Mouse (Mus musculus) midbrain, embryonic 16.5 days (tissue): ENCODE results near the gene Sf3a1. TPM values are rescaled to one million over a fixed set of nuclear protein-coding genes. Genes with fewer than 3 reads are reported as not detected.
A peak's percentile ranks its signal among the peaks of the same experiment; 100 is the strongest.

Experiments used
- ATAC-seq: fragments of 200-750 bp; cut with Nextera tagmentation; 2 replicates; pipeline ENCODE4 v1.8.0; 2017; ENCODE audit warnings: moderate TSS enrichment
- H3K27ac ChIP-seq: fragments of 300-500 bp; sonication (generic); 2 replicates; pipeline ENCODE4 v1.5.1; 2014; ENCODE audit warnings: mild to moderate bottlenecking, low read length, mixed read lengths
- H3K27me3 ChIP-seq: fragments of 300-500 bp; sonication (generic); 2 replicates; pipeline ENCODE4 v1.6.1; 2014; ENCODE audit warnings: low read depth, low read length, mixed read lengths; ENCODE audit not compliant: control insufficient read depth, insufficient read depth
- H3K36me3 ChIP-seq: fragments of 300-500 bp; sonication (generic); 2 replicates; pipeline ENCODE4 v1.6.1; 2014; ENCODE audit warnings: mild to moderate bottlenecking, low read length, moderate library complexity, mixed read lengths; ENCODE audit not compliant: control insufficient read depth, insufficient read depth
- H3K4me1 ChIP-seq: fragments of 300-500 bp; sonication (generic); 2 replicates; pipeline ENCODE4 v1.6.1; 2014; ENCODE audit warnings: mild to moderate bottlenecking, low read length, mixed read lengths; ENCODE audit not compliant: control insufficient read depth, insufficient read depth
- H3K4me2 ChIP-seq: fragments of 300-500 bp; sonication (generic); 2 replicates; pipeline ENCODE4 v1.6.1; 2014; ENCODE audit warnings: mild to moderate bottlenecking, low read length, mixed read lengths
- H3K4me3 ChIP-seq: fragments of 300-500 bp; sonication (generic); 2 replicates; pipeline ENCODE4 v1.5.1; 2014; ENCODE audit warnings: low read depth, mild to moderate bottlenecking, low read length, moderate library complexity, mixed read lengths
- H3K9ac ChIP-seq: fragments of 300-500 bp; sonication (generic); 2 replicates; pipeline ENCODE4 v1.6.1; 2014; ENCODE audit warnings: low read depth, low read length, mixed read lengths
- H3K9me3 ChIP-seq: fragments of 300-500 bp; sonication (generic); replicated peaks from 2 replicates; pipeline ENCODE4 v1.6.1; 2014; ENCODE audit warnings: mild to moderate bottlenecking, low read length, mixed read lengths; ENCODE audit not compliant: control insufficient read depth, poor library complexity, severe bottlenecking
- WGBS: fragments of 180-500 bp; shearing (Covaris S2); extraction: QIAGEN DNeasy Blood & Tissue Kit; methylation state at CpG from one replicate; pipeline ENCODE4 v1.1.7; 2014; 5-methylcytosine and 5-hydroxymethylcytosine counted together
- polyA plus RNA-seq: library from polyadenylated mRNA; unstranded; fragments of >200 nt; fragmentation: Nextera tagmentation; extraction: Ambion mirVana; gene quantifications from 2 replicates; pipeline ENCODE4 v1.2.1, GENCODE M21; 2015

Sf3a1 gene
- polyA plus RNA-seq, 1 experiment from 2014 or later, result 53.8 TPM

DNA sequence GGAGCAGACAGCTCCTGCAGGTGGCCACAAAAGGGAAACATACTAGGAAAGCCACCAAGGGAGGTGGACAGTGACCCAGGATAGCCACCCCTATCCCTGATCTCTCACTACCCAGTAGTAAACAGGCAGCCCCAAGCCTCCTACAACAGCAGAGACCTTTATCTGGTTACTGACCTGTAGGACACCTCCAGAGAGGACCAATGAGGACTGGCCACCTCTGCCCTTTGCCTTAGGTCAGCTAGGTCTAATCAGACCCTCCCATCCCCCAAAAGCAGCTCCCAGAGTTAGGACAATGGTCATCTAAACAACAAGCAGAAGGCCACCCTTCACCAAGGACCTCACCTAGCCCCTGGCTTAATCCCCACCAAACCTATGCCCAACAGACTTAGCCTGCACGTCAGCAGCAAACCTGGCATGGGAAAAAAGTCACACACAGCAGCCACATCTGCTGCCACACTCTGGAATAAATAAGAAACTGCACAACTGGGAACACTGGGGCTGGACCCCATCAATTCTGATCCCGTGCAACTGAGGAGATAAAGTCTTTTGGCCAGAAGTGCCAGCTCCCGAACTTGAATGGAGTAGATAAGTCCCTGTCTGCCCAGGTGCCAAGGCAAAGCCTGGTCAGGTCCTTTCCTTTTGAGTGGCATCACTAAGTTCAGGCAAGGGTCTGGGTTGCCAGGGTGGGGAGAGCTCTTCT is 42.6 kb upstream of the Sf3a1 start:
- H3K27me3 ChIP-seq, result 0 out of 2 replicates have a peak, but pooled peaks cover 3% of the 10 kb centered on the region
- peak overlapping the region; percentile 59 for H3K4me3 ChIP-seq
- peak overlapping the region; percentile 89 for H3K4me2 ChIP-seq
- no peak overlapping the region; the same call in 1 of the 2 replicates for H3K27ac ChIP-seq
- no peaks in the 10 kb centered on the region for H3K36me3 ChIP-seq
- peaks cover 7% of the 10 kb centered on the region; the same call in 1 of the 2 replicates for H3K4me1 ChIP-seq
- peak; percentile 20 for ATAC-seq
- peak overlapping the region; percentile 76; the same call in 1 of the 2 replicates for H3K9ac ChIP-seq
- H3K9me3 ChIP-seq, result no peaks in the 10 kb centered on the region
- WGBS, result 20% methylated on average over 3 of the region's 3 CpGs

GRCm38 (mm10) chr11:4118081-4118921 is 41.8 kb upstream of the Sf3a1 start:
- peaks cover 7% of the 10 kb centered on the region; the same call in 1 of the 2 replicates for H3K4me1 ChIP-seq
- 0 out of 2 replicates have a peak, but pooled peaks cover 3% of the 10 kb centered on the region for H3K27me3 ChIP-seq
- under 1% methylated on average over 41 of the region's 41 CpGs for WGBS
- H3K9ac ChIP-seq, result peak overlapping the region; percentile 76
- H3K9me3 ChIP-seq, result no peaks in the 10 kb centered on the region
- H3K4me3 ChIP-seq, result peak overlapping the region; percentile 59
- no peaks in the 10 kb centered on the region for H3K36me3 ChIP-seq
- peak overlapping the region; percentile 89 for H3K4me2 ChIP-seq
- peak overlapping the region; percentile 68 for H3K27ac ChIP-seq
- ATAC-seq, result peak; percentile 76

- H3K4me3 ChIP-seq, result no peak overlapping the region
- H3K27ac ChIP-seq, result no peak overlapping the region
- peaks cover 7% of the 10 kb centered on the region; the same call in 1 of the 2 replicates for H3K4me1 ChIP-seq
- no peaks in the 10 kb centered on the region; the same call in 1 of the 2 replicates for H3K9me3 ChIP-seq
- no peak overlapping the region for H3K9ac ChIP-seq
- 0 out of 2 replicates have a peak, but pooled peaks cover 3% of the 10 kb centered on the region for H3K27me3 ChIP-seq
- 94% methylated on average over 5 of the region's 5 CpGs for WGBS
- ATAC-seq, result no peak
- H3K4me2 ChIP-seq, result no peak overlapping the region
- H3K36me3 ChIP-seq, result no peaks in the 10 kb centered on the region
These were observed 40.5 kb upstream of the Sf3a1 start for GRCm38 (mm10) chr11:4119635-4120034.

DNA sequence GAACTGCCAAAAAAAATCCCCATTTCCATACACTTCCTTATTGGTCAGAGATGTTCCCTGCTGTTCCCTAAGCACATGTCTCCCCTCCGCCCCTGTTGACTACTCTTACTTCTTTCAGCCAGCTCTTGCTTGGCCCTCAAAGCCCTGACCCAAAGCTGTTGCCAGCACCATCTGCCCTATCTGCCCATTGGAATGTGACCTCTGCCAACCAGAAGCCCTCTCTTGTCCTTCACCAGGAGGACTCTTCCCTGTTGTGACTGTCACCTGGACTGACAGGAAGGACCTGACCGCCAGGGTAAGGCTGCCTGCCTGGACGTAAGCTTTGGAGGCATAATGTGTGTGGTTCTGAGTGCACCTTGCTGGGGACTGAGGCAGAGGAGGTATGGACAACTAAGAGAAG is 38.5 kb upstream of the Sf3a1 start:
- Histone ChIP-seq H3K36me3 (no peaks in the 10 kb centered on the region), H3K4me2 (no peak overlapping the region), H3K4me1 (peaks cover 7% of the 10 kb centered on the region; the same call in 1 of the 2 replicates), H3K9ac (no peak overlapping the region), H3K9me3 (peaks cover 2% of the 10 kb centered on the region), H3K27ac (no peak overlapping the region), H3K4me3 (no peak overlapping the region), H3K27me3 (0 out of 2 replicates have a peak, but pooled peaks cover 3% of the 10 kb centered on the region)
- WGBS, result 76% methylated on average over 3 of the region's 3 CpGs
- no peak for ATAC-seq

GRCm38 (mm10) chr11:4122226-4122625 is 37.9 kb upstream of the Sf3a1 start:
- 83% methylated on average over 5 of the region's 5 CpGs for WGBS
- Histone ChIP-seq H3K4me1 (peaks cover 6% of the 10 kb centered on the region; the same call in 1 of the 2 replicates), H3K9me3 (peaks cover 2% of the 10 kb centered on the region), H3K4me2 (no peak overlapping the region), H3K36me3 (no peaks in the 10 kb centered on the region), H3K4me3 (no peak overlapping the region), H3K27me3 (0 out of 2 replicates have a peak, but pooled peaks cover 3% of the 10 kb centered on the region), H3K27ac (no peak overlapping the region), H3K9ac (no peak overlapping the region)
- no peak for ATAC-seq

DNA sequence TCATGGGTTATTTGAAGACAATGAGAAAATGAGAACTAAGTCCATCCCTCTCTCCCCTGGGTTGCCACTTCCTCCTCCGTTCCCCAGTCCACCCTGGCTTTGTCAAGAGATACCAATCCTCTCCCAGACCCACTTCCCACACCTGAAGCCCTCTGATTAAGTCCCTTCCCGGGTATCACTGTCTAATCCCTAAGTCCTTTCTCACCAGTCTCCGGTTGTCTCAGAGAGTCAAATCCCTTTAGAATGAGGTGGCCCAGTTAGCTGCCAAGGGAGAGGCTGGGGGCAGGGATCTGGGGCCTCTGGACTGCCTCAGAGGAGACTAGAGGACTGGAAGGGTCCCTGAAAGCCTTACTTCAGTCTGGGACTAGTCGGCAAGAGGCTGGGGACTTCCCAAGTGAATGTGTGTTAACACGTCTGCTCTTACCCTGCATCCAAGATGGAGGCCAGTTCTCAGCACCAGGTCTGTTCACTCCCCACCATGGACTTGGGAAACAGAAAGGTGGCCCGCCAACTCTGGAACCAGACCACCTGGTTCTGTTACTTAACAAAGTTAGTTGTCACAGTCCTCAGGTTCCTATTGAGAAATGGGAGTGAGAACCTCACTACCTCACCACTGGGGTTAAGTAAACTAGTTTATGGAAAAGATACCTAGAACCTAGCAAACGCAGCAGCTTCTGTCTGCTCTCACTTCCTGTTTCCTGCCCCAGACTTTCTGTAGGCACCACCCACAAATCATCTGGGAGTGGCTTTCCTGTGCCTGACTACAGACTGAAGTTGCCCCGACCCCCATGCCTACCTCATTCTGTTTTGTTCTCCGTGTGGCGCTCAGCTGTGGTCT is 37.2 kb upstream of the Sf3a1 start, which contains the start of gene Sec14l2:
Sec14l2 (minus strand) TSS at position 674 of the 838 bp plus-strand sequence.
- Histone ChIP-seq H3K4me3 (no peak within 1 kb of the TSS), H3K36me3 (no peaks in the 10 kb centered on the region), H3K27ac (no peak within 1 kb of the TSS), H3K9me3 (peaks cover 2% of the 10 kb centered on the region), H3K4me2 (no peak within 1 kb of the TSS), H3K27me3 (0 out of 2 replicates have a peak, but pooled peaks cover 3% of the 10 kb centered on the region), H3K4me1 (no peaks in the 10 kb centered on the region; the same call in 1 of the 2 replicates), H3K9ac (no peak within 1 kb of the TSS)
- 65% methylated on average over 10 of the region's 10 CpGs for WGBS
- ATAC-seq, result no peak

GRCm38 (mm10) chr11:4123922-4124321 is 36.2 kb upstream of the Sf3a1 start:
- Histone ChIP-seq H3K4me3 (no peak overlapping the region), H3K9ac (no peak overlapping the region), H3K4me1 (no peaks in the 10 kb centered on the region), H3K27me3 (0 out of 2 replicates have a peak, but pooled peaks cover 3% of the 10 kb centered on the region), H3K4me2 (no peak overlapping the region), H3K27ac (no peak overlapping the region), H3K9me3 (peaks cover 2% of the 10 kb centered on the region), H3K36me3 (no peaks in the 10 kb centered on the region)
- no peak for ATAC-seq
- WGBS, result 63% methylated on average over 5 of the region's 5 CpGs

DNA sequence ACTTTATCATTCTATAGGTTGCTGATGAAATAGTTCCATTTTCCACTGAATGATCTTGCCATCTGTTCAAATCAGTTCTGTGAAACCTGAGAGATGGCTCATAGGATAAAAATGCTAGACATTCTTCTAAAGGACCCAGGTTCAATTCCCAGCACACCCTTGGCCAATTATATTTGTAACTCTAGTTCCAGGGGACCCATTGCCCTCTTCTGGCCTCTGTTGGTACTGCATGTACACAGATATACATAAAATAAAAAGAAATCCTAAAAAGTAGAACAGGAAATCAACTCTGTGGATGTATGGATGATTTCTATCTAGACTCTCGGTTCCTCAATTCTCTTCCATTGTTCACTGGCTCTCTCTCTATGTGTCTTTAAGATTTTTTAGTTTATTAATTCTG is 33.1 kb upstream of the Sf3a1 start:
- Histone ChIP-seq H3K4me2 (no peak overlapping the region), H3K36me3 (no peaks in the 10 kb centered on the region), H3K9me3 (peaks cover 2% of the 10 kb centered on the region), H3K4me1 (no peaks in the 10 kb centered on the region), H3K27me3 (no peaks in the 10 kb centered on the region), H3K9ac (no peak overlapping the region), H3K4me3 (no peak overlapping the region), H3K27ac (no peak overlapping the region)
- no peak for ATAC-seq
- WGBS, result 84% methylated on average over 1 of the region's 1 CpGs
